Mouse (Mus musculus): Measurements from ENCODE around the gene Nphp4.
A peak's percentile ranks its signal among the peaks of the same experiment; 100 is the strongest.

DNA sequence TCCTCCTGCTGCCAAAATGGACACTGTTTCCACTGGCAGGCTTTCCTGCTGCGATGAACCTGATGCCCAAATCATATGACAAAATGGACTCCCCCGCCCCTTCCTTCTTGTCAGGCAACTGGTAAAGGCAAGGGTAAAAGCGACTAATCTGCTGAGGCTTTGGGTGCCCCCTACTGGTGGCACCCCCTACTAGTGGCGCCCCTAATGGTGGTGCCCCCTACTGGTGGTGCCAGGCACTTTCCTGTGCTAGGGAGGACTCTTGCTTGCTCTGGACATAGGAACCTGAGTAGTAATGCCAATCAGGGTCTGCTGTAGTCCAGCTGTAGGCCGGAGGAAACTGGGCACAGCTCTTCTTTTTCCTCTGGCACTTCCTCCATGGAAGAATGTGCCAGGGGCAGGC is 44.2 kb upstream of the Nphp4 start:
- TF ChIP-seq CTCF (IDR thresholded peaks at IDR 0.05; ENCODE audit: insufficient read depth, low read depth, low read length) (peak; percentile 94), POLR2A (IDR thresholded peaks at IDR 0.05; ENCODE audit: insufficient read depth, low read depth, low read length) (no peak)
